Mouse (Mus musculus) T-cell, adult 2 months (primary cell): Measurements from ENCODE around the gene Tsnaxip1.
A peak's percentile ranks its signal among the peaks of the same experiment; 100 is the strongest.
"Not testable (repeated sequence)": the region's sequence is repeated elsewhere in the genome, so short reads cannot be mapped to it uniquely, and the experiment has no call there.

Experiments
- DNase-seq: peaks from one replicate; pipeline ENCODE4 v3.0.0; 2022; ENCODE audit warnings: low spot score

The Tsnaxip1 gene

GRCm38 (mm10) chr8:105819659-105820058, 7.9 kb upstream of the Tsnaxip1 start:
- no peak for DNase-seq

- no peak for DNase-seq
These were observed 6.6 kb upstream of the Tsnaxip1 start for GRCm38 (mm10) chr8:105820925-105821324.

GRCm38 (mm10) chr8:105825506-105825905, 2.0 kb upstream of the Tsnaxip1 start:
- peak; percentile 77 for DNase-seq

GRCm38 (mm10) chr8:105826379-105826778, 1.2 kb upstream of the Tsnaxip1 start:
- DNase-seq: peak; percentile 11

- not testable (repeated sequence) for DNase-seq
These were observed 6.2 kb downstream of the Tsnaxip1 start for GRCm38 (mm10) chr8:105833740-105834139.

- peak; percentile 85 for DNase-seq
These were observed 7.8 kb downstream of the Tsnaxip1 start for GRCm38 (mm10) chr8:105835318-105835717.

GRCm38 (mm10) chr8:105836991-105837390, 9.5 kb downstream of the Tsnaxip1 start:
- DNase-seq: no peak

GRCm38 (mm10) chr8:105839209-105839608, 11.7 kb downstream of the Tsnaxip1 start:
- DNase-seq: no peak

GRCm38 (mm10) chr8:105846678-105847077, 19.1 kb downstream of the Tsnaxip1 start:
- DNase-seq: no peak

- no peak for DNase-seq
These were observed 22.5 kb downstream of the Tsnaxip1 start for GRCm38 (mm10) chr8:105850014-105850413.

- DNase-seq: no peak
These were observed 23.1 kb downstream of the Tsnaxip1 start for GRCm38 (mm10) chr8:105850611-105851010.

- peak; percentile 90 for DNase-seq
These were observed 24.2 kb downstream of the Tsnaxip1 start for GRCm38 (mm10) chr8:105851651-105852143.

GRCm38 (mm10) chr8:105852146-105852729, 24.7 kb downstream of the Tsnaxip1 start:
- no peak for DNase-seq

GRCm38 (mm10) chr8:105853178-105853577, 25.6 kb downstream of the Tsnaxip1 start, which contains the start of gene Cenpt:
Gene Cenpt (minus strand): TSS chr8:105853278.
- DNase-seq: no peak

GRCm38 (mm10) chr8:105854303-105854702, 26.8 kb downstream of the Tsnaxip1 start:
- no peak for DNase-seq

GRCm38 (mm10) chr8:105854715-105855216, 27.2 kb downstream of the Tsnaxip1 start, which contains the start of gene Thap11:
Gene Thap11 (plus strand): TSS chr8:105855132.
- peak; percentile 90 for DNase-seq

GRCm38 (mm10) chr8:105855248-105856167, 28.0 kb downstream of the Tsnaxip1 start:
- DNase-seq: peak; percentile 25

- DNase-seq: no peak
These were observed 28.8 kb downstream of the Tsnaxip1 start for GRCm38 (mm10) chr8:105856168-105856835.

- no peak for DNase-seq
These were observed 31.0 kb downstream of the Tsnaxip1 start for GRCm38 (mm10) chr8:105858495-105858894.

- no peak for DNase-seq
These were observed 31.8 kb downstream of the Tsnaxip1 start for GRCm38 (mm10) chr8:105859314-105859713.

GRCm38 (mm10) chr8:105860143-105860981, 32.8 kb downstream of the Tsnaxip1 start, which contains the start of gene Nutf2:
Gene Nutf2 (plus strand): TSS chr8:105860580.
- DNase-seq: peak; percentile 92
